Mouse (Mus musculus): Measurements from ENCODE around the gene Trpc2. TPM values are rescaled to one million over a fixed set of nuclear protein-coding genes. Genes with fewer than 3 reads are reported as not detected.

Gene Trpc2
- total and polyA plus RNA-seq, 3 experiments = not detected

GRCm38 (mm10) chr7:102081784-102082183 is 1.1 kb upstream of the Trpc2 start:
- no peak for DNase-seq (ENCODE audit: low read depth, low spot score)
- H3K27ac ChIP-seq (ENCODE audit: control insufficient read depth, low read depth, low read length) = no peak overlapping the region
- no peak overlapping the region for H3K4me3 ChIP-seq (ENCODE audit: control insufficient read depth in 1 of 2, insufficient read depth in 1 of 2, low read depth in 2 of 2, low read length in 2 of 2)
- no peak overlapping the region for H3K9ac ChIP-seq (ENCODE audit: control insufficient read depth, low read depth, low read length, poor library complexity, severe bottlenecking)
- H3K4me1 ChIP-seq (ENCODE audit: control insufficient read depth in 1 of 2, insufficient read depth in 2 of 2, low read length in 2 of 2) = no peaks in the 10 kb centered on the region
- peaks cover 0 to 2% of the 10 kb centered on the region in 2 experiments; a peak in 2 of 4 replicates for H3K36me3 ChIP-seq (ENCODE audit: control insufficient read depth in 1 of 2, insufficient read depth in 2 of 2, low read length in 2 of 2)
- H3K27me3 ChIP-seq (ENCODE audit: control insufficient read depth in 1 of 2, insufficient read depth in 2 of 2, low read length in 2 of 2) = no peaks in the 10 kb centered on the region
- no peaks in the 10 kb centered on the region for H3K9me3 ChIP-seq (replicated peaks; ENCODE audit: insufficient read depth, low read length)
- TF ChIP-seq ZC3H11A (IDR thresholded peaks at IDR 0.05; ENCODE audit: low read depth, low read length) (no peak), TBP (IDR thresholded peaks at IDR 0.05; ENCODE audit: low read depth, low read length) (no peak), MYB (IDR thresholded peaks at IDR 0.05; ENCODE audit: low read depth, low read length) (no peak), USF2 (IDR thresholded peaks at IDR 0.05; ENCODE audit: borderline replicate concordance in 1 of 2, insufficient read depth in 1 of 2, low read depth in 1 of 2, low read length in 2 of 2) (no peak), MEF2A (IDR thresholded peaks at IDR 0.05; ENCODE audit: extremely low read depth, insufficient replicate concordance, low read depth, low read length, poor library complexity, severe bottlenecking) (no peak), ZMIZ1 (IDR thresholded peaks at IDR 0.05; ENCODE audit: low read depth, low read length) (no peak), MAX (IDR thresholded peaks at IDR 0.05; ENCODE audit: low read length) (no peak), CHD2 (IDR thresholded peaks at IDR 0.05; ENCODE audit: low read length) (no peak), USF1 (IDR thresholded peaks at IDR 0.05; ENCODE audit: low read depth, low read length) (no peak)
- H3K79me2 ChIP-seq (ENCODE audit: control insufficient read depth, insufficient read depth, low read length, poor library complexity) = no peaks in the 10 kb centered on the region

GRCm38 (mm10) chr7:102084041-102084696 is 1.3 kb downstream of the Trpc2 start:
- no peak for DNase-seq (ENCODE audit: low read depth, low spot score)
- Histone ChIP-seq H3K27ac (ENCODE audit: control insufficient read depth, low read depth, low read length) (no peak overlapping the region), H3K4me3 (ENCODE audit: control insufficient read depth in 1 of 2, insufficient read depth in 1 of 2, low read depth in 2 of 2, low read length in 2 of 2) (no peak overlapping the region), H3K9ac (ENCODE audit: control insufficient read depth, low read depth, low read length, poor library complexity, severe bottlenecking) (no peak overlapping the region), H3K4me1 (ENCODE audit: control insufficient read depth in 1 of 2, insufficient read depth in 2 of 2, low read length in 2 of 2) (no peaks in the 10 kb centered on the region), H3K27me3 (ENCODE audit: control insufficient read depth in 1 of 2, insufficient read depth in 2 of 2, low read length in 2 of 2) (no peaks in the 10 kb centered on the region), H3K79me2 (ENCODE audit: control insufficient read depth, insufficient read depth, low read length, poor library complexity) (no peaks in the 10 kb centered on the region), H3K9me3 (replicated peaks; ENCODE audit: insufficient read depth, low read length) (no peaks in the 10 kb centered on the region), H3K36me3 (ENCODE audit: control insufficient read depth in 1 of 2, insufficient read depth in 2 of 2, low read length in 2 of 2) (no peaks in the 10 kb centered on the region; a peak in 1 of 4 replicates)
- TF ChIP-seq TBP (IDR thresholded peaks at IDR 0.05; ENCODE audit: low read depth, low read length) = no peak
- no peak for TF ChIP-seq RAD21 (IDR thresholded peaks at IDR 0.05; ENCODE audit: low read depth, low read length)
- no peak for TF ChIP-seq UBTF (IDR thresholded peaks at IDR 0.05; ENCODE audit: borderline replicate concordance, insufficient read depth, low read depth, low read length)
- TF ChIP-seq E2F4 (IDR thresholded peaks at IDR 0.05; ENCODE audit: borderline replicate concordance, low read depth, low read length) = no peak
- no peak for TF ChIP-seq KAT2A (conservative IDR thresholded peaks at IDR 0.05; ENCODE audit: low read depth, low read length)
- no peak for TF ChIP-seq HCFC1 (IDR thresholded peaks at IDR 0.05; ENCODE audit: low read depth, low read length)
- TF ChIP-seq BHLHE40 (IDR thresholded peaks at IDR 0.05; ENCODE audit: borderline replicate concordance, low read depth, low read length) = no peak
- no peak for TF ChIP-seq ELF1 (IDR thresholded peaks at IDR 0.05; ENCODE audit: low read depth, low read length)
- TF ChIP-seq POLR2A (IDR thresholded peaks at IDR 0.05; ENCODE audit: control insufficient read depth in 1 of 2, insufficient read depth in 1 of 2, low read depth in 1 of 2, low read length in 2 of 2, poor library complexity in 1 of 2) = no peak
- no peak for TF ChIP-seq TAL1 (IDR thresholded peaks at IDR 0.05; ENCODE audit: low read length)
- no peak for TF ChIP-seq NELFE (IDR thresholded peaks at IDR 0.05; ENCODE audit: low read depth, low read length)
- no peak for TF ChIP-seq CHD1 (IDR thresholded peaks at IDR 0.05; ENCODE audit: low read depth, low read length)
- TF ChIP-seq MAFK (IDR thresholded peaks at IDR 0.05; ENCODE audit: borderline replicate concordance, low read depth, low read length) = no peak
- TF ChIP-seq EP300 (IDR thresholded peaks at IDR 0.05; ENCODE audit: low read depth in 1 of 2, low read length in 2 of 2) = no peak
- no peak for TF ChIP-seq CTCF (IDR thresholded peaks at IDR 0.05 in 2 of 3, conservative IDR thresholded peaks at IDR 0.05 in 1 of 3; ENCODE audit: control insufficient read depth in 1 of 3, insufficient read depth in 1 of 3, low read depth in 2 of 3, low read length in 3 of 3, poor library complexity in 1 of 3, severe bottlenecking in 1 of 3)
- no peak for TF ChIP-seq USF2 (IDR thresholded peaks at IDR 0.05; ENCODE audit: borderline replicate concordance in 1 of 2, insufficient read depth in 1 of 2, low read depth in 1 of 2, low read length in 2 of 2)
- TF ChIP-seq ZNF384 (IDR thresholded peaks at IDR 0.05; ENCODE audit: low read depth, low read length) = no peak
